Mouse (Mus musculus): ENCODE measurements around the gene Tshz2. TPM values are rescaled to one million over a fixed set of nuclear protein-coding genes. Genes with fewer than 3 reads are reported as not detected.

The Tshz2 gene
- total RNA-seq, 2 experiments from 2014 or later: 13.9 to 15.0 TPM

GRCm38 (mm10) chr2:169887921-169888320 lies 255.1 kb downstream of the Tshz2 start:
- no peak for DNase-seq

GRCm38 (mm10) chr2:169892441-169893038 lies 259.7 kb downstream of the Tshz2 start:
- DNase-seq: no peak

- no peak for DNase-seq
Observed at GRCm38 (mm10) chr2:169902896-169903295, 270.1 kb downstream of the Tshz2 start.

GRCm38 (mm10) chr2:169906396-169906795 lies 273.6 kb downstream of the Tshz2 start:
- DNase-seq: no peak

- no peak for DNase-seq
Observed at GRCm38 (mm10) chr2:169907979-169908378, 275.2 kb downstream of the Tshz2 start.

- DNase-seq: no peak
Observed at GRCm38 (mm10) chr2:169910606-169911005, 277.8 kb downstream of the Tshz2 start.

- DNase-seq: no peak
Observed at GRCm38 (mm10) chr2:169912826-169913225, 280.0 kb downstream of the Tshz2 start.

GRCm38 (mm10) chr2:169914903-169915302 lies 282.1 kb downstream of the Tshz2 start:
- no peak for DNase-seq

- no peak for DNase-seq
Observed at GRCm38 (mm10) chr2:169915326-169915725, 282.5 kb downstream of the Tshz2 start.

- DNase-seq: no peak
Observed at GRCm38 (mm10) chr2:169919111-169919695, 286.4 kb downstream of the Tshz2 start.

GRCm38 (mm10) chr2:169924177-169924810 lies 291.5 kb downstream of the Tshz2 start:
- no peak for DNase-seq

GRCm38 (mm10) chr2:169925466-169925865 lies 292.7 kb downstream of the Tshz2 start:
- no peak for DNase-seq

GRCm38 (mm10) chr2:169926016-169926415 lies 293.2 kb downstream of the Tshz2 start:
- DNase-seq: no peak

GRCm38 (mm10) chr2:169927401-169927800 lies 294.6 kb downstream of the Tshz2 start:
- no peak for DNase-seq

GRCm38 (mm10) chr2:169928447-169929120 lies 295.8 kb downstream of the Tshz2 start:
- peak; percentile 37 for DNase-seq

GRCm38 (mm10) chr2:169929540-169930497 lies 297.0 kb downstream of the Tshz2 start:
- DNase-seq: peak; percentile 47

- no peak for DNase-seq
Observed at GRCm38 (mm10) chr2:169935642-169936041, 302.8 kb downstream of the Tshz2 start.

GRCm38 (mm10) chr2:169940297-169941142 lies 307.7 kb downstream of the Tshz2 start:
- no peak for DNase-seq

GRCm38 (mm10) chr2:169943727-169944126 lies 310.9 kb downstream of the Tshz2 start:
- DNase-seq: no peak

GRCm38 (mm10) chr2:169948139-169948538 lies 315.3 kb downstream of the Tshz2 start:
- DNase-seq: no peak

- no peak for DNase-seq
Observed at GRCm38 (mm10) chr2:169951041-169951440, 318.2 kb downstream of the Tshz2 start.

Measured in heart, postnatal 4 days (tissue).